Mouse (Mus musculus) spleen, embryonic (tissue): ENCODE data around the gene Pts.

Source experiments
- CTCF ChIA-PET: fragments of 350-600 bp; sonication (Branson Sonifier 250); formaldehyde crosslinking; loops from one replicate; lab custom pipeline; 2022; lab: Charles Lee

Pts gene

DNA sequence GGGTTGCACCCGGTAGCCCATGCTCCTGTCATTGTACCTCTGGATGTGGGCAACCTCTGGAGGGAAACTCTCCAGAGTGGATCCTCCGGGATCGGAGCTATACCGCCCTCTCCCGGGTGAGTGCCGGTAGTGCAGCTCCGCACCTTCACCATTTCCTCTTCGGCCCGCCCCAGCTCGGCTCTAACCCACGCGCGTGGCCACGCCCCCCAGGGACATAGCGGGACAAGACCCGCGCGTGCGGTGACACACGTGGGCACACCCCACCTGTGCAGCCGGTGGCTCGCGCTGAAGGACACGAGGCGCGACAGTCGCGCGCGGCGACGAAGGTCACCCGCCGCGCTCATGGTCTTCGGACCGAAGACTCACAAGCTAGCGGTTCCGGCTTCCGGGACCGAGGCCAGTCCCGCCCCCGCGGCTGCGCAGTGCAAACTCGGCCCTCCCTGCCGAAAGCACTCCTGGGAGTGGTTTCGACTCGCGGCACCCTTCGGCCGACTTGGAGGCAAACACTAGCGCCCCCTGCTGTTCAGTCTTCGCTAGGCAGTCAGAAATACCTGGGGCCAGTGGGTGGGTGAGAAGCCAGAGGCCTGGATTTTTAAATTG, at the start of gene Pts:
Gene Pts, minus strand, starts transcription at position 432 of the 600 bp plus-strand sequence.
- CTCF ChIA-PET: interaction anchor here (0.7 to 1.3 kb wide), 2 partner anchors 76 to 85 kb away, joined by 3 read pairs; partner anchors contain the start of genes Sdhd and Timm8b

DNA sequence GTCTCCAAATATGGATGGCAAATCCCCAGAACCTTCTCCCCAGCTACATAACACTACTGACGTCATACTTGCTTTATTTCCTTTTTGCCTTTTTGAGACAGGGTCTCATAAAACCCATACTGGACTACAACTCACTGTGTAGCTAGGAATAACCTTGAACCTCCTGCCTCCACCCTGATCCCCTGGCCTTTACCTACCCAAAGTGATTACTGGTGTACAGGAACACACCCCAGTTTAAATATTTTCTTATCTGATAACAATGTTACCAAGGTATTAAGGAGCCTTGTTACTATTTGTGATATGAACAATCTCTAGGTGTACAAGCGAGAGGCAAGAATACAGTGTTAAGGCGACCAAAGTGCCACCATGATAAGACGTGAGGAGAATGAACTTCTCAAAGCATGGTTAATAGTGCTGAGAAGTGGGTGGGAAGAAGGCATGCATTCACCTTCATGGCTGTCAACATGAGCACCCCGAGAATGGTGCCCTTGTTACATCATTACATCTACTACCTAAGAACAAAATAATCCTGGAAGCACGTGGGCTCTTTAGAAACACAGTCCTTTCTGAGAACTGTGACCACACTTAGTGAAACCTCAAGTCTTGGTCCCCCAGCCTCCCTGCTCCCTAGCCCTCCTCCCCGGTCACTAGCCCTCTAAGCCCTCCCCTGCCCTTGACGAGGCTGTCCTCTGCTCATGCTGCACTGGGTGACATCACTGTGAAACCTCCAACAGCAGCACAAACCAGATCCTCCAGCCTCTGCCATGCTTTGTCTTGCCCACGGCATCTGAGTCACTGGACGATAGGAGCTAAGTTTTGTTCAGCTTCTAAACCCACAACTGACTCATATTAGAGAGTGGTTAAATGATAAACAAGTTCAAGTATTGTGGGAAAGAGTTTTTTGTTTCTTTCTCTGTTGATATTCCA, 41.3 kb upstream of the Pts start:
- CTCF ChIA-PET: interaction anchor here (0.8 kb wide), 1 partner anchor 44 kb away, joined by 11 read pairs; no protein-coding TSS in a partner anchor

DNA sequence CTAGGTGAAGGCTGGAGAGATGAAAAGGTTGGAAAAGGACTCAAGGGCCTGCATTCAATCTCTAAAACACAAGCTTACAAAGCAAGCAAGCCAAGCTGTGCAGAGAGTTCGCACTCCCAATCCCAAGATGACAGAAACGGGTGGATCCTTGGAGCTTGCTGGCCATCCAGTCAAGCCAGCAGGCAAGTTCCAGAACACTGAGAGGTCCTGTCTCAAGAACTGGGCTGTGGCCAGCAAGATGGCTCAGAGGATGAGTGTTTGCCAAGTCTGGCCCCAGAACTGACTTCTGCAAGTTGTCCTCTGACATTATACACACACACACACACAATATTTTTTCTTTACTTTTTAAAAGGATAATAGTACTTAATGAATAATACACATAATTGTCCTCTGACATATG, 39.4 kb upstream of the Pts start:
- CTCF ChIA-PET: no interaction called here

DNA sequence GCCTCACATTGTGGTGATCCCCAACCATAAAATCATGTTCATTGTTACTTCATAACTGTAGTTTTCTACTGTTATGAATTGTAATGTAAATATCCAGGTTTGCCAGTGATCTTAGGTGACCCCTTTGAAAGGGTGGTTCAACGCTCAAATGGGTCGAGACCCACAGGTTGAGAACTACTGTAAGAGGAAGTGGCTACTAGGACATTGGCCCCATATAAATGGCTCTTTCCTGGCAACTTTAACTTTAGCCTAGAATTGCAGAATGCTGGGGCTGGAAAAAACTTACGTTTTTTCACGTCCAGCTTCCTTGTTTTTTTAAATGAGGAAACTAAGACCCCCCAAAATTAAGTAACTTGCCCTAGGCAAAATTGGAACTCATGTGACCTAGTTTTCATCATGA, 38.8 kb upstream of the Pts start:
- CTCF ChIA-PET: interaction anchor here (0.6 kb wide), 1 partner anchor 11 kb away, joined by 3 read pairs; no protein-coding TSS in a partner anchor

DNA sequence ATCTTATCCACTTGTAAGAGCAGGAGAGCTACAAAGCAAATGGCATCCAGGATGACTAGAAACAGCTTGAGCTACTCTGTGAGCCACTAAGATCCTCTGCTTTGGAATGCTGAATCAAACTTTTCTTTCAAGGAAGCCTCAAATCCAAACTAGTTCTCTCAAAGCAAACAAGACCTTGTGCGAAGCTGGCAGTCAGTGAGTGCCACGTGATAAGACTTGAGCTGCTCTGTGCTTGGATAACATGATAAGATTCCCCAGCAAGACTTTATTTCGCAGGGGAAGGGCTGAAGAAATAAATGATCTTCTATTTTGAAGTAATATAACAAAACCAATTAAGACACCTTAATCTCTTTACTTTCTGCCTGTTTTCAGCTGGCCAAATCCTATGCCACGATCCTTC, 37.4 kb upstream of the Pts start:
- CTCF ChIA-PET: no interaction called here

DNA sequence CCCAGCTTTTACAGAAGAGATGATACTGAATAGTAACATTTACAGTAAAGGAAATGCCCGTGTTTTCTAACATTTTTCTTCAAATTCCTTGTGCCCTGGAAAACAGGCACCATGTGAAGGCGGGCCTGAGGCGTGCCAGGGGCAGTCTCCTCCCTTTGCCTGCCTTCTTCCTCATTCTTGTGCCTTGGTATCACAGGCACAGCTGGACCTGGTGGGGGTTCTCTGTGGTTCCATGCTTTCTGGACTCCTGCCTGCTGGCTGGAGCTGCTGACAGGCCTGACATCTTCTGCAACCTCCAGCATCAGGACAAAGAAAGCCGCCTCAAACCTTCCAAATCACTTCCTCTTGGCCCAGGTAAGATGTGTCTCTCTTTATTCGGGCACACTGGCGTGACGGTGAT, 36.6 kb upstream of the Pts start:
- CTCF ChIA-PET: no interaction called here

DNA sequence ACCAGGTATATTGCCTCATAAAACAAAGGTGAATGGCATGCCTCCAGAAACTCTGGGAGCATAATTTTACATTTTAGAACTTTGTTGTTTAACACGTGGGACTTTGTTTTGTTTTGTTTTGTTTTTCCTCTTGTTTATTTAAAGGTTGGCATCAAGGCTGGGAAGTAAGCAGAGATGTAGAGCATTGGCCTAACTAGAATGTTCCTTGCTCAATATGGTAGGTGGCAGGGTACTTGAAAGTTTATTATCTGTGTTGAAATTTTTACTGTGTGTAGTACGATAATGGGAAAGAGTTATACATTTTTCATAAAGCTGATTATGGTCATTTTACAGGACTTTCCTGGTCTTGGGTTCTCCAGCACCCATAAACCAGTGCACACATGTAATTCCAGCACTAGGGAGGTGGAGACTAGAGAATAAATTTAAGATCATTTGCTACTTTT, 33.4 kb upstream of the Pts start:
- CTCF ChIA-PET: no interaction called here

DNA sequence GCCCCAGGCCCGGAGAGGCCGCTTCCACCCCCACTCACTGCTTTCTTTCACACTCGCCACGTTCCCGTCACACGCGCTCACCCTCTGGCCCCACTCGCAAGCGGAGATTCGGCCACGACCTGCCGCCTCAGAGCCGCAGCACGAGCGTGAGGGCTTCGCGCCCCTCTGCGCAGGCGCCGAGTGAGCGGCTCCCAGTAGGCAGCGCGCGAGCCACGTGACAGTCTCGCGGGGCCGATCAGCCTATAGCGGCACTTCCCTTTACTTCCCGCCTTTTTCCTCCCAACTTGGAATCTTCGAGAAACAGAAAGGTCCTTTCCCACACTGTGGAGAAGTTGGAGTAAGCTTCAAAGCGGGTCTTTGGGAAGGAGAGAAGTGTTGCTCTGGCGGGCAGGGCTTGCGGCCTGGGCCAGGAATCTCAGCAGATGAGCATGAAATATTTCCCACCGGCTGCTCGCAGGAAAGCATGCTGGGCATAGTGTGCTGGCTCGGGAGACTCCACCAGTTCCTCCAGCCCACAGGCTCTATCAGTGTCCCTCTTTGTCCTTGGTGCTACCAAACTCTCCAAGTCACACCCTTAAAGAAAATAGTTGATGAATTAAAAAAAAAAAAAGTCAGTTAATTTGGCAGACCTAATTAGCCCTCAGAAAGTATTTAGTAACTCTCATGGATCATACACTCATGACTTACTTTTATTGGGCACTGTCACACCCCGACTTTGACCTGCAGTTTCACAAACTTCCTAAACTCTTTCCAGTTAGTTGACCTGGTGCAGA, 32.8 kb upstream of the Pts start, which contains the start of gene Tex12:
Gene Tex12, minus strand, starts transcription at position 181 of the 773 bp plus-strand sequence.
- CTCF ChIA-PET: no interaction called here

DNA sequence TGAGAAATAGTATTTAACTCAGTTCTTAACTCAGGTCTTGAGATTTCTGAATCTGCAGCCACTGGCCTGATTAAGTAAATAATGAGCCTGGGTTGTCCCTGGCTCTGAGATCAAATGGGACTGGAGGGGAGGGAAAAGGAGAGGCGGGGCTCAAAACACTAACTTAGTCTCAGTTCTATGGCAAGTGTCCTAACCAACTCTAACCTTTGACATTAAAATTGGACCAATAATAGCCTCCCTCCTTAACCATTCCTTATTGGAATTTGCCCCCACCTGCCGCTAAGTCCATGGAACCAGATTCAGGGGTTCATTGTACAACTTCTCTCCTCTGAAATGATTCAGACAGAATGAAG, 26.5 kb upstream of the Pts start, which contains the start of gene Bco2:
Gene Bco2, minus strand, starts transcription at position 88 of the 353 bp plus-strand sequence.
- CTCF ChIA-PET: no interaction called here

DNA sequence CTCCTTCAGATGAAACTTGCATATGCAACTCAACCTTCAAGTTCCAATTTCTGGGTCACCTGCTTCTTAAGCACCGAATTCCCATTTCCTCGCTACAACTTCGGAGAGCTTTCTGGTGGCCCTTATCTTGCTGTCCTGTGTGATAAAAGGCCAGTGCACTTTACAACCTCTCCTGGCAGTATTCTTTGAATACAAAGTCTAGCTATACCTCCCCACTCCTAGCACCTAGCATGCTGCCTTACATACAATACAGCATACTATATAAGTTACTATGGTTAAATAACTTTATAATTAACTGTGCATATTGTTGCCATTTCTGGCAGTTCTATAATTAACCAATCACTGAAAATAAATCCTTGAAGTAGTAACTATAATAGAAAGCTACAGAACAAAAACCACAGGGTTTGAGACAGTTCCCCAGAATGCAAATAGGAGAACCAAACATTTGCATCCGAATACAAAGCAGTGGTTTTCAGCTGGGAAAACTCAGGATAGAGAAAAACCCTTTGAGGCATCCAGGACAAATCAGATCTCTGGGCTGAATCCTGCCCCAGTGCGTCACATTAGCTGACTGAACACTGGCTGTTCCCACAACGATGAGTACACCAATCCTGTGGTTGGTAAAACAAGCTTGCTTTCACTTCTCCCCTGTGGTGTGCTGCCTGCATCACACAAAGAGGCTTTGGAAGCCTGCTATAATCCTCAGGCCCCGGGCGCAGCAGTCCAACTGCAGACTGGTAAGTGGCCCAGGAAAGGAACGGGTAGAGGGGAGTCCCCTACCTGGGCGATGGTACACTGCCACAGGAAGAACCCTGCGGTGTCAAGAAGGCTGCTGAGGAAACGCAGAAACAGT, 25.9 kb upstream of the Pts start, which contains the start of gene Il18:
Gene Il18, plus strand, starts transcription at position 587 of the 853 bp plus-strand sequence.
- CTCF ChIA-PET: interaction anchor here (0.8 kb wide), 1 partner anchor 24 kb away, joined by 3 read pairs; no protein-coding TSS in a partner anchor

DNA sequence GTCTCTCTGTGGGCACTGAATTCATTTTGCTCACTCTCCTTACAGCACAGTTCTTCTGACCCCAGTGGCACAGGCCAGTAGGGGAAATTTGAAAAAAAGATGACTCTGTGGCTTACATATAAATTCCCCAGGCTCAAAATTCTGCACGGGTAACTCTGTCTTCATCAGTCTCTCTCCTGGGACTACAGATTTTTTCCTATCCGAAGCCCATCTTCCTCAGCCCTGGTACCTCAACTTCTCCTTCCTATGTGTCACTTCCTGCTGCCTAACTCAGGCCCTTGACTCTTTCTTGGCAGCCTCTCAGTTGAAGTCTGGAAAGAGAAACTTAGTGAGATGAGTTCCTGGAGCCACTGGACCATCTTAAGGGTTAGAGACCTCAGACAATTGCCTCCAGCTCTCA, 25.0 kb upstream of the Pts start:
- CTCF ChIA-PET: no interaction called here

DNA sequence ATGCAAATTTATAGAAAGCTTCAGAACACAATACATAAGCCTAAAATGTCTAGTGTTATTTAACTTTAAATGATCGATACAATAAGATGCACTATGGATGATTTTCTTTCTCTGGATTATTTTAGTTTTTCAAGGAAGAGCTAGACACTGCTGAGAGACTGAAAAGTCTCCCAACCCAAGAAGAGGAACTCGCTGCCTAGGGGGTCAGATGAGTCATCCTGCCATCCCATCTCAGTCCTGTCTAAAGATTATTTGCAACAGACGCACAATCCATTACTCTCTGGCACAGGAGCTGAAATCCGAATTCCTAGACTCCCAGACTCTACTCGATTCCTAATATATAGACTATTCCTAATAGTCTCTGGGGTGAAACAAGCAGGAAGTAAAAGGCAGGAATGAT, 23.7 kb upstream of the Pts start:
- CTCF ChIA-PET: interaction anchor here (0.5 to 0.6 kb wide), 2 partner anchors 12 to 302 kb away, joined by 3 read pairs; no protein-coding TSS in a partner anchor

DNA sequence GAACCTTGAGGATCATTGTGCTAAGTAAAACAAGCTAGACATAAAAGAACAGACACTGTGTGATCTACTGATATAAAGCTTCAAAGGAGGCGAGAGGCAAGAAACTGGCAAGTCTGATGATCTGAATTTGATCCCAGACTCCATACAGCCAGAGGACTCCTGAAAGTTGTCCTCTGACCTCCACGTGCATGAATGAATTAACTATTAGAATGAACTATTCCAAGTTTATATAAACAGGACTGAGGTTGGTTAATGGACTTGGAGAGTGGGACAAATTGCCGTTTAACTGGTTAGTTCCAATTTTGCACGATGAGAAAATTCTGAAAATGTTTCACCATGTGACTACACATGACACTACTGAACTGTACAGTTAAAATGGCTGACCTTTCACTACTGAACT, 20.4 kb upstream of the Pts start:
- CTCF ChIA-PET: no interaction called here

DNA sequence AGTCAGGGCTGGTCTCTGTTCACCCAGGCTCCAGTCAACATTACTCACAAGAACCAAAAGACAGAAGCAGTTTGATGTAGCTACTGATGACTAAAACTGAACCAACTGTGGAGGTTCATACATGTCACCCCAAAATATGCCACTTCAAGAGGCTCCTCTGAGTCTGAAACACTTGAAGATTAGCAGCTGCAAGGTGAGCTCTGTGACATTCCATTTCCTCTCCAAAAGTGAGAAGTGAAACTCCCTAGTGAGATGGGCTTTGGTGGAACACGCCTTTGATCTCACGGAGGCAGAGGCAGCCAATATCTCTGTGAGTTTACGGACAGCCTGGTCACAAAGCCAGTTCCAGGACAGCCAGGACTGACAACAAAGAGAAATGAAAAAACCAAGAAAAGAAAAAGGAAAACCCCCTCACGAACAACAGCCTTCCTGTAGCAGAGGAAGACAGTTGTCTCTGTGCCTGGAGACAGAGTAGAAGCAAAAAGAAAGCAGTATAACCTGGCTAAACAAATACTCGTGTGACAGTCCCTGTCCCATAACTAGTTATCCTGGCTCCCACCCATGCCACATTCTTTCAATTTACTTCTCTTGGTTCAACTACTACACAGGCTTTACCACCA, 19.4 kb upstream of the Pts start:
- CTCF ChIA-PET: no interaction called here

DNA sequence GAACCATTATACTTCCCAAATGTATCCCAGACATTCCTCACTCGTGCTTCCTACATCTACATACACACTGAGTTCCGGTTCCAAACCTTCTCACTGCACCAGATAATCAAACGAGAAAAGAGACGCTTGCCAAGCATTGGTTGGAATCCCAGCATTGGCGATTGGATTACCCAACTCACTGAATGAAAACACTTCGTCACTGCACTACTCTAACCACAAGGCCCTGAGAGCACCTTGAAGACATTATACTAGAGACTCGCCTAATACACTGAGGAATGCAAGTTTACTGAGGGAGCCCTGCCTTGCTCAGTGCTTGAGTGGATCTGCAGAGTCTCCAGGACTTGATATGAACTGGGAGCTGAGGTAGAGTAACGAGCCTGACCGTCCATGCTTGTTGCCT, 13.9 kb upstream of the Pts start:
- CTCF ChIA-PET: no interaction called here

DNA sequence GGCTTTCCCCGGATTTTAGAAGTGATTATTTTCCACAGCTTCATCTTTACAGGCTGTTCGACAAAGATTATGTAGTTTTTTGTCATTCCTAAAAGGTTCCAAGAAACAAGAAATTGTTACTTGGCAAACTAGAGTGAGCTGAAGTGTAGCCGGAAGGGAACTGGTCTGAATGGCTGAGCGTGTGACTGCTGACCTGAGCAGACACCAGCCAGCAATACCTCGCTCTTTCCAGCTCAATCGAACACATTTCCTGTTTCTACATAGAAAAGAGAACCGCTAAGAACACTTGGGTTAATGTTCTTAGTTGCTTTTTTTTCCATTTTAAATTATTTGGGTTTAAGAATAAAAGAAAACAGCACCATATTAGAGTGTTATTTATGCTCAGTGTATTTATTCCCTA, 11.6 kb upstream of the Pts start:
- CTCF ChIA-PET: interaction anchor here (0.5 kb wide), 1 partner anchor 469 kb away, joined by 3 read pairs; the partner anchor contains the start of gene Sik2

DNA sequence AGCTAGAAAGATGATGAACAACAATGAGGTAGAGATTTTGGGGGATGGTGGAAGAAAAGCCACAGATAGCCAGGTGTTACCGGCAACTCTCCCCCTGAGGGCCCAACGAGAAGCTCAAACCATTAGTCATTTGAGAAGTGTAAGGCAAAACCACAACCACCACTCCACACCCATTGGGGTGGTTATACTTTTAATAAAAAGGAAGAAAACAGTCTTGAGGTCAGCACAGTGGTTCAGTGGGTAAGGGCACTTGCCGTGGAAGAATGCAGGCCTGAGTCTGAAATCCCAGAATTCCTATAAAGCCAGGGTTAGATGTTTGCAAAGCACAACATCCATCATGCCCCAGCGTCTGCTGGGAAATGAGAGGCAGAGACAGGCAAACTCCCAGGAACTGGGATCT, 8.8 kb upstream of the Pts start:
- CTCF ChIA-PET: no interaction called here

DNA sequence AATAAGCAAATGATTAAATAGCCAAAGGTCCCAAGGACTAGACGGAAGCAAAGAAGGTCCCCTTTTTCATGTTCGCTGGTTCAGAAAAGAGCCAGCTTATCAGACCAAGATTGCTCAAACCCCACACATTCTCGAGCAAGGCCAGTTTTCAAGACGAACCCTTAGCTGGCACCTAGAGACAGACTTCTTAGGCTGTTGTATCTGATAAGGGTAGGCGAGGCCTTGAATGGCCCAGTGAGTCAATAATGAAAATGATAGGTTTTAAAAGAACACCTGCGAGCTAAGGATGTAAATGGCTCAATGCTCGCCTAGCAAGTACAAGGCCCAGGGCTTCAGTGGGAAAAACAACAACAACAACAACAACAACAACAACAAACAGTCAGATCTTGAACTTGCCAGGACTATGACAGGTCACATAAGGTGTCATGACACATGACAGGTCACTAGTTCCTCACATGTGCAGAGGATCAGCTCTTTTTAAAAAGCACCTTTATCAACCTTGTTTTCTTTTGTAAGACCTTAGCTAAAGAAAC, 8.1 kb upstream of the Pts start:
- CTCF ChIA-PET: no interaction called here

DNA sequence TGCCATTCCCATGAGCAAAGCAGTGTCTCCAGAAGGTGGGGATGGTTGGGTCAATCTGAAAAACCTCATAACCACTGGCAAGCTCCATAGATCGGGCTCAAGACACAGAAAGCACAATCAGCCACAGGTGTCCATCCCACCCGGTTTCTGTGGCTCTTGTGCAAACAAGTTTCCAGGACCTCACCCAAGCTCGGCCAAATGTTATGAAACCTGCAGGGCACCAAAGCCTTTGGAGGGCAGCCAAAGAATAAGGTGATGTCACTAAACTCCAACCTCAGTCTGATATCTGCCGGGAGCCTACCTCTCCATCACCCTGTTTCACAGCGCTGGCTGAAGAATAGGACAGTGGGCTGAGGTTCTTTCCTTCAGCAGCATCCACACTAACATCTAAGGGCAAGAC, 7.4 kb upstream of the Pts start:
- CTCF ChIA-PET: no interaction called here

DNA sequence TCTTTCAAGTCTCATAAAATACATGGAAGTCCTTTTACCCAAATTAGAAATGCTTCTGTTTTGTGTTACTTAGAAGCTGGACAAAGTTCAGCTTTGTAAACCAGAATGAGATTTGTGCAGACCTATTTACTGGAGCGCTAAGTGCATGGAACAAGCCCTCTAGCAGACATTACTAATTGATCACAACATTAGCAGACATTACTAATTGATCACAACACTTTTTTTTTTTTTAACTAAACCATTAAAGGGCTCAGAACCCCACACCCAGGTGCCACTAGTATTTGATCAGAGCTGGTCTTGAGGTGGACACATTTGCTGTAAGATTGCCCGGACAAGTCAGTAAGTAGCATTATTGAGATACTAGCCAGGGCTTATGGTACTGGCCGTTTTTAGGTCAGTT, 5.3 kb upstream of the Pts start:
- CTCF ChIA-PET: no interaction called here
